Mouse (Mus musculus): ENCODE results near the gene Klkb1.

GRCm38 (mm10) chr8:45274317-45274716 lies 20.3 kb downstream of the Klkb1 start:
- no peak for TF ChIP-seq CTCF (IDR thresholded peaks at IDR 0.05; ENCODE audit: low read depth)
- TF ChIP-seq EP300 (optimal IDR thresholded peaks at IDR 0.05), result no peak
